Mouse (Mus musculus) embryo, embryonic 10 days (tissue): ENCODE measurements around the gene Wdr31.
A peak's percentile ranks its signal among the peaks of the same experiment; 100 is the strongest.

Source experiments
- DNase-seq: peaks from one replicate; pipeline ENCODE4 v3.0.0-alpha.2; 2015; ENCODE audit warnings: low spot score

Wdr31 gene

GRCm38 (mm10) chr4:62439793-62440192 is 30.9 kb downstream of the Wdr31 start:
- no peak for DNase-seq

- no peak for DNase-seq
These were observed 32.8 kb downstream of the Wdr31 start for GRCm38 (mm10) chr4:62437871-62438270.

GRCm38 (mm10) chr4:62437256-62437778 is 33.4 kb downstream of the Wdr31 start:
- no peak for DNase-seq

DNA sequence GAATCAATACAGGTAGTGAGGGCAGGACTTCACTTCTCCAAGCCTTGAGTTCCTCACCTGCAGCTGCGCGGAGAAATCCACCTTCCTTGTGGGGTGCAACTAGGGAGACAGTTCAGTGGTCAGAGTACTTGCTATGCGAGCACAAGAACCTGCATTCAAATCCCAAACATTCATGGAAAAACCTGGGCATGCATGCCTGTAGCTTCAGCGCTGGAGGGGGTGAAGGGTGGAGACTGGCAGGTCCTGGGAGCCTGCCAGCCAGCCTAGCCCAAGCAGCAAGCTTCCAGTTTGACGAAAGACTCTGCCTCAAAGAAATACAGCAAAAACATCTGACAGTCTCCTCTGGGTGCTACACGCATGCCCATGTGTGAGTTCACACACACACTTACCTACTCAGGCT is 35.6 kb downstream of the Wdr31 start, which contains the start of gene Rnf183:
Gene Rnf183, minus strand, starts transcription at position 172 of the 400 bp plus-strand sequence.
- DNase-seq: no peak

DNA sequence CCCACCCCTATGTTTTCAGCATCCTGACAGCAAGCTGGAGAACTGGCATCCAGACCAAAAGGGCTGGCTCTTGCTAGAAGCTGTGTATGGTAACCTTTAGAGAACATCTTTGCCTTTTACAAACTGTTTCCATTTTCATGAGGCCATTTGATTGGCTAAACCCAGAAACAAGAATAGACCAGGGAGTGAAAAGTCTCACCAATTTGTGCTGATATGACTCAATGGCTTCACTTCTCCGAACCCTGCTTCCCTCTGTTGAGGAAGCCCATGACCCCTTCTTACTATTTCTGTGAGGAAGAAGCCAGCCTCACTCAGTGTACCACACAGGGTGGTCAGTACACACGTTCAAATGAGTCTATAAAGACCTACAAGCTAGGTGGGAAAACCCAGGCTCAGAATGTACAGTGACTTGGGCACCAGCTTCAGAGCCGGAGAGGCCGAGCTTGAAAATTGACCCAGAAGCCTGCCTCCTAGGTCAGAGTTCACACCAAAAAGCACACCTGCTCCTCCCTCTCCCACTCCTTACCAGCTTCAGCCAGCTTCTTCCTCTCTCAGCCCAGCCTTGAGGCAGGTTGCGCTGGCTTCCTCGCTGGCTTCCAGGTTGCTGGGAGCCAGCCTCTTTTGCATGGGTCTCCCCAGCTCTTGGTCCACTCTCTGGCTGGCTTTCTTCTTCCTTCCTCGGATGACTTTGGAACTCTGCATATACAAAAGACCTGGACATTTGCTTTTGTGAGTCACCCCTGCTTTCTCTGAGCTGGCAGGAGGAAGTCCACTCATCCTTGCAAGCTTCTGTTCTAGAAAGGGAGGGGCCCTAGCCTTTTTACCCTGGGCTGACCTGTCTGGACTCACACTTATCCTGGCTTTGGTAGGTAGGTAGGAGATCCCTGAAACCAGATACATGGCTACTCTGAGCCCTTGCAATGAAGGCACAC is 36.5 kb downstream of the Wdr31 start:
- no peak for DNase-seq

DNA sequence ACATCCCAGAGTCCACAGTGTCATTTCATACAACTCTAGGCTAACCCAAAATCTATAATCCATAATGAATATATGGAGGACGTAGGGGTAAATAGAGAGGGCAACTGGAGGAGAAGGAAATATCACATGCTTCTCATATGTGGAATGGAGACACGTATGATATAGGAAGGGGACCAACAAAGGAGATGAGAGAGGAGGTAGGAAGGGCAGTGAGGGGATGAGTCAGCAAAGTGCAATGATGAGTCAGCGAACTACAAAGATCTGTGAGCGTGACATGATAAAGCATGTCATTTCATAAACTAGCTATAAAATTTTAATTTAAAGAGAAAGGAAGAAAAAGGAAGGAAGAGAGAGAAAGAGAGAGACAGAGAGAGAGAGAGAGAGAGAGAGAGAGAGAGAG is 39.2 kb downstream of the Wdr31 start:
- DNase-seq: no peak

- no peak for DNase-seq
These were observed 40.0 kb downstream of the Wdr31 start for GRCm38 (mm10) chr4:62430678-62431077.

- no peak for DNase-seq
These were observed 41.1 kb downstream of the Wdr31 start for GRCm38 (mm10) chr4:62429616-62430015.

DNA sequence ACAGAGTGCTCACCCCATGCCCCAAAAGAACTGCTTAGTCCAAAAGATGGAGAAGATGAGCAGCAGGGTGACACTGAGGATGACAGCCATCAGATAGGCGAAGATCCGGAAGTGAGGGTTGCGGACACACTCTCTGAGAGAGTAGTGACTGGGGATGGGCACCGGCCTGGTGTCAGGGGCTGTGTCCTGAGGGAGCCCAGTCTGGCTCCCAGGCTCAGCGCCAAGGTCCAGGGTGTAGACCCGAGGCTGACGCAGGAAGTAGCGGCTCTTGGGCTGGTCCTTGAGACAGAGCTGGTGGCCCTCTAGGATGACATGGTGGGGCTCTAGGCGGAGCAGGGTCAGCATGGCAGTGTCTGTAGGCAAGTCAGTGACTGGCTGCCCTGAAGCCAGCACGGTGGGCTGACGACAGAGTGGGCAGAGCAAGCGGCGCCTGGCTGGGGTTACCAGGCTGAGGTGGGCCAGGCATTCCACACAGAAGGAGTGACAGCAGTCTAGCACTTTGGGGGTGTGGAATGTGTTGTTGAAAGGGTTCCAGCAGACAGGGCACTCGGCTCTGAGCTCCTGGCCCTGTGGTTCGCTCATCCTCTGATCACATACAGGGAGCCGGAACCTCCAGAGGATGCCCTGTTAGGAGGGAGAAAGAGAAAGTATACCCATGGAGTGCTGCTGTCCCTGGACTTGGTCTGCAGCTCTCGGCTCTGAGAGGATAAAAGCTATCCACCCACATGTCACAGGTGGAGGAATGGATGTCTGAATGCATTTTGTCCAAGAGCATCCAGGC is 42.5 kb downstream of the Wdr31 start:
- DNase-seq: no peak

DNA sequence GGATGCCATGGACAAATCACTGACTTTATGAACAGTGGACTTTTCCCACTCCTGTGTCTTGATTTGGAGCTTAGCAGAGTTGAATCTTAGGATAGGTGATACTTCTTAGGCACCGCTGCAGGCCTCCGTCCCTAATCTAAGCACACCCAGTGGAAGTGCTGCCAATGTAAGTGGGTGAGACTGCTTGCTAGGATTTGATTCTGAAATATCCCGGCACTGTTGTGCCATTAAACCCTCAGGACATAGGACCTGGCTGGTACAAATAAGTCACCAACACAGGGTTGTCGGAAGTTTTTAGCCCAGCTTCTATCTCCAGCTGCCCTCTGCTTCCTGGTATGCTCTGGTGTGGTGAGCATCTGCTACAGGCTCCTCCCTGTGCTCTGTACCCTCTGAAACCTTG is 44.8 kb downstream of the Wdr31 start:
- DNase-seq: no peak

- DNase-seq: no peak
These were observed 51.6 kb downstream of the Wdr31 start for GRCm38 (mm10) chr4:62419091-62419490.

DNA sequence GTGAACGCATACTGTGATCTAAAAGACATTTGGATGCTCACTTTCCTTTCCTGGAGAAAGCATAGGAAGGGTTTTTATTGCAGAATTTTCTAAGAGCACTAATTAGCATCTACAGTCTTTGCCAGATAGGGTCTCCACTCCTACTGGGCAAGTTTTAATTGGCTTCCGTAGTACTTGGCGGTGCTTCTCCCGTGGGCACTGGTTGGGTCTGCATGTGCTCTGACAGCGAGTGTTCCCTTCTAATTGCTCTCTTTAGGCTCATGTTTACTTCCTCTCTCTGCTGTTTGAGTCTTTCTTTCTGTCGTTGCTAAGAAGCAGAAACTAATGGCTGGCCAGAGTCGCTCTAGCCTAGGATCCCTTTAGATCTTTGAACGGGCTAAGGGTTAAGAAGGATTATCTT is 52.2 kb downstream of the Wdr31 start:
- no peak for DNase-seq

- DNase-seq: no peak
These were observed 59.1 kb downstream of the Wdr31 start for GRCm38 (mm10) chr4:62411606-62412005.

- DNase-seq: no peak
These were observed 60.4 kb downstream of the Wdr31 start for GRCm38 (mm10) chr4:62410325-62410724.

DNA sequence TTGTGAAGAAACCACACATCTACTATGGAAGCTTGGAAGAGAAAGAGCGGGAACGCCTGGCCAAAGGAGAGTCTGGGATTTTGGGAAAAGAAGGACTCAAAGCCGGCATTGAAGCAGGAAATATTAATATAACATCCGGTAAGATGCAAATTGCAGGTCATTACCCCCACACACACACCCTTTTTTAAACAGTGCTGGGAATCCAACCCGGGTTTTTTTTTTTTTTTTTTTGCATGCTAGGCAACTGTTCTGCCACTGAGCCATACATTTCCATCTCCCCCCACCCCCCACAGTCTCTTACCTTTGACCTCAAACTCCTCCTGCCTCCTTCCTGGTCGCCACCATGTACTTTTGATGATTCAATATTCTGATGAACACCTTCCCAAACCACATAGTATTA is 61.1 kb downstream of the Wdr31 start:
- no peak for DNase-seq

- peak; percentile 100 for DNase-seq
These were observed 62.0 kb downstream of the Wdr31 start, which contains the start of the genes Cdc26 and Prpf4 for GRCm38 (mm10) chr4:62408601-62409282. Cdc26 (minus strand) TSS chr4:62408642. Prpf4 (plus strand) TSS chr4:62408797.

DNA sequence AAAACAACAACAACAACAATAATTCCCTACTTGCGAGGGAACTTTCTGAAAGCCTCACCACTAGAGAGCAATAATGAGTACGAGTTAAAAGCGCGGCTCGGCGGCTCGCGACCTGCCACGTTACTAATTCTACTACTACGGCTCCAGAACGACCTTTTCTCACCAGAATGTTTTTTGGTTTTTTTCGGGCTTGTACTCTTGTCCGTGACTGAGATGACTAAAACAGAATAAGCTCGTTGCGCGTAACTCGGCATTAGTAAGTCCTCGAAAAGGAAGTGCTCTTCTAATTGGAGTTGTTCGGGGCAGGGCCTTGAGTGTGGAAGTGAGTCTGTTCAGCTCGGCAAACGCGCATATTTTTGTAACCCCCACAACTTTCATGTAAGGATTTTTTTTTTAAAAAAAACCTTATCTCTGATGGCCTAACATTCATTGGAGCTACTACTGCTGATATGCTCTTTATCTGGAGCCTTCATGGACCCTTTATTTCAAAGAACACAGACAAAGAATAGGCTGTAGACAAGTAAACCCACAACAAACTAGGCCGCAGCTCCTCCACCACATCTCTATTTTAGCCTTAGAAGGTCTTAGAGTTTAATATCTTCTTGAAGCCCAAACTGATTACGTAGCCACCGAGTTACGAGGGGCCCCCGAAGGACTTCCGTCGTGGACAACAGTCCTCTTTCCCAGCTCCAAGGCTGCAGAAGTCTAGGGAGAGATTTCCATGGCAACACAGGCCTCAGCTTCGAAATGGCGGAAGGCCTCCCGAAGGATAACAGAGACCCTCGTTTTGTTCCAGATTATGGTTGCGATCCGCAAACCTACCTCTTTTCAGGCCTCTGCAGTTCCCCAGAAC is 62.7 kb downstream of the Wdr31 start:
- DNase-seq: peak; percentile 88

- no peak for DNase-seq
These were observed 64.6 kb downstream of the Wdr31 start for GRCm38 (mm10) chr4:62406133-62406532.

GRCm38 (mm10) chr4:62398956-62399355 is 71.7 kb downstream of the Wdr31 start:
- DNase-seq: no peak
